Comparison of ENCODE assay signal across 20 mouse cellular contexts in the genomic region with DNA sequence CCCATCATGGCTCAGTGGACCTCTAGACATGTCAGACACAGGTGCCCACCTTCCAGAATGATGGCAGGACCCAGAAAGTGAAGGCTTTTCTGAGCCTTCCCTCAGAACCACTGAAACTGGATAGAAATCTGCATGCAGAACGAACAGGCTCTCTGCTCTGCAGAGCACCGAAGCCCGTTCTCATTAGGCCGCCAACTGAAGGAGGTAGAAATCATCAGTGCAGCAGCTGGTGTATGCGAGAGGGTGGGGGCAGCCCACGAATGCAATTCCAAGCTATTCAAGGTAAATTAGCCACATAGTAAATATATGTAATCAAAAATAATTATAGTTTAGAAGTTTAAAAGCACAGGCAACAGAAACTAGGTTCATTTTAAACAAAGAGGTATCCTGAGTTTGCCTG.
DNase-seq lines count a peak whose midpoint lies in the region; ATAC-seq and TF ChIP-seq lines count a peak whose summit lies in the region.
"Had no signal": no experiment of that assay in that cellular context is flagged by ENCODE, and none has a peak within 500 bp of the region (broad histone marks: within the 10 kb centered on the region; RNA-seq: fewer than 3 reads in every experiment).

No protein-coding gene starts in this region.

- DNase-seq in hindbrain, postnatal 0 days (ENCODE audit: low spot score): peak; percentile 46
- DNase-seq in neural tube, embryonic 10.5 days (ENCODE audit: extremely low spot score, low spot score): no peak
- DNase-seq in forebrain, postnatal 0 days: peak; percentile 31
- no peak for DNase-seq in heart, adult 9 months (ENCODE audit: low spot score in 2 of 2)
- DNase-seq in cerebellum, adult 11-12 months: no peak
- DNase-seq: adrenal gland, postnatal 14 days; embryo, embryonic 11 days; gastrocnemius, postnatal 14 days; heart, adult 2 months; kidney, adult 18-20 months; kidney, postnatal 10 days; liver, embryonic 13.5 days; thymus, adult 18-20 months had no signal

- no peak overlapping the region for H3K4me2 ChIP-seq in hindbrain, postnatal 0 days (ENCODE audit: low read depth, low read length)
- no peak overlapping the region for H3K4me2 ChIP-seq in hindbrain, embryonic 16.5 days (ENCODE audit: low read length)
- H3K4me2 ChIP-seq in neural tube, embryonic 13.5 days: no peak overlapping the region
- no peak overlapping the region for H3K4me2 ChIP-seq in forebrain, postnatal 0 days (ENCODE audit: low read depth)
- H3K4me2 ChIP-seq: embryonic facial prominence, embryonic 15.5 days; hindbrain, embryonic 15.5 days; limb, embryonic 12.5 days; liver, embryonic 13.5 days; lung, embryonic 15.5 days; midbrain, embryonic 13.5 days had no signal

- no peak overlapping the region for H3K9ac ChIP-seq in hindbrain, postnatal 0 days (replicated peaks; ENCODE audit: low read length)
- H3K9ac ChIP-seq in hindbrain, embryonic 16.5 days (ENCODE audit: low read depth, low read length): no peak overlapping the region
- no peak overlapping the region for H3K9ac ChIP-seq in neural tube, embryonic 13.5 days
- no peak overlapping the region for H3K9ac ChIP-seq in forebrain, postnatal 0 days
- H3K9ac ChIP-seq: embryonic facial prominence, embryonic 15.5 days; hindbrain, embryonic 15.5 days; limb, embryonic 12.5 days; liver, embryonic 13.5 days; lung, embryonic 15.5 days; midbrain, embryonic 13.5 days had no signal

- no peaks in the 10 kb centered on the region for H3K27me3 ChIP-seq in hindbrain, postnatal 0 days (ENCODE audit: insufficient read depth, low read length)
- no peaks in the 10 kb centered on the region for H3K27me3 ChIP-seq in hindbrain, embryonic 16.5 days (replicated peaks; ENCODE audit: control insufficient read depth, insufficient read depth, low read length)
- H3K27me3 ChIP-seq in neural tube, embryonic 13.5 days: no peaks in the 10 kb centered on the region; the same call in 1 of the 2 replicates
- H3K27me3 ChIP-seq in forebrain, postnatal 0 days (ENCODE audit: insufficient read depth, low read length): no peaks in the 10 kb centered on the region
- H3K27me3 ChIP-seq: embryonic facial prominence, embryonic 15.5 days; hindbrain, embryonic 15.5 days; limb, embryonic 12.5 days; liver, embryonic 13.5 days; lung, embryonic 15.5 days; midbrain, embryonic 13.5 days had no signal

- no peaks in the 10 kb centered on the region for H3K9me3 ChIP-seq in hindbrain, postnatal 0 days (ENCODE audit: low read length)
- no peaks in the 10 kb centered on the region for H3K9me3 ChIP-seq in hindbrain, embryonic 16.5 days (ENCODE audit: control insufficient read depth, low read length)
- no peaks in the 10 kb centered on the region for H3K9me3 ChIP-seq in neural tube, embryonic 13.5 days
- no peaks in the 10 kb centered on the region for H3K9me3 ChIP-seq in forebrain, postnatal 0 days (ENCODE audit: low read length)
- H3K9me3 ChIP-seq: embryonic facial prominence, embryonic 15.5 days; hindbrain, embryonic 15.5 days; limb, embryonic 12.5 days; liver, embryonic 13.5 days; lung, embryonic 15.5 days; midbrain, embryonic 13.5 days had no signal

- no peak overlapping the region for H3K4me3 ChIP-seq in hindbrain, postnatal 0 days (ENCODE audit: low read length)
- no peak overlapping the region for H3K4me3 ChIP-seq in hindbrain, embryonic 16.5 days (ENCODE audit: low read length)
- no peak overlapping the region for H3K4me3 ChIP-seq in neural tube, embryonic 13.5 days
- no peak overlapping the region for H3K4me3 ChIP-seq in forebrain, postnatal 0 days (ENCODE audit: low read depth, low read length)
- H3K4me3 ChIP-seq: embryonic facial prominence, embryonic 15.5 days; heart, adult 2 months; hindbrain, embryonic 15.5 days; limb, embryonic 12.5 days; liver, embryonic 13.5 days; lung, embryonic 15.5 days; midbrain, embryonic 13.5 days had no signal

- no peak for TF ChIP-seq CTCF in hindbrain, postnatal 0 days (IDR thresholded peaks at IDR 0.05; ENCODE audit: low read depth)
- no peak for TF ChIP-seq CTCF in forebrain, postnatal 0 days (IDR thresholded peaks at IDR 0.05; ENCODE audit: low read depth)

- no peaks in the 10 kb centered on the region; the same call in 1 of the 2 replicates for H3K4me1 ChIP-seq in hindbrain, postnatal 0 days (ENCODE audit: insufficient read depth, low read length)
- H3K4me1 ChIP-seq in hindbrain, embryonic 16.5 days (ENCODE audit: control insufficient read depth, insufficient read depth, low read depth, low read length): peaks cover 6% of the 10 kb centered on the region
- H3K4me1 ChIP-seq in neural tube, embryonic 13.5 days (replicated peaks): peaks cover 31% of the 10 kb centered on the region
- H3K4me1 ChIP-seq in forebrain, postnatal 0 days (ENCODE audit: insufficient read depth): no peaks in the 10 kb centered on the region
- H3K4me1 ChIP-seq: embryonic facial prominence, embryonic 15.5 days; limb, embryonic 12.5 days; liver, embryonic 13.5 days; lung, embryonic 15.5 days had no signal

- no peak for ATAC-seq in hindbrain, postnatal 0 days
- ATAC-seq in hindbrain, embryonic 16.5 days: no peak
- no peak for ATAC-seq in neural tube, embryonic 13.5 days (ENCODE audit: low read depth)
- peak; percentile 73 for ATAC-seq in forebrain, postnatal 0 days
- ATAC-seq: midbrain, embryonic 13.5 days had no signal

- 46% methylated on average over 6 of the region's 6 CpGs for WGBS in hindbrain, postnatal 0 days
- 38% methylated on average over 6 of the region's 6 CpGs for WGBS in hindbrain, embryonic 16.5 days
- WGBS in neural tube, embryonic 13.5 days: 52% methylated on average over 6 of the region's 6 CpGs
- WGBS in forebrain, postnatal 0 days: 40% methylated on average over 6 of the region's 6 CpGs

- no peaks in the 10 kb centered on the region for H3K36me3 ChIP-seq in hindbrain, postnatal 0 days (ENCODE audit: insufficient read depth, low read length)
- no peaks in the 10 kb centered on the region for H3K36me3 ChIP-seq in hindbrain, embryonic 16.5 days (ENCODE audit: control insufficient read depth, insufficient read depth, low read length)
- no peaks in the 10 kb centered on the region for H3K36me3 ChIP-seq in neural tube, embryonic 13.5 days
- H3K36me3 ChIP-seq in forebrain, postnatal 0 days (ENCODE audit: insufficient read depth): no peaks in the 10 kb centered on the region
- H3K36me3 ChIP-seq: embryonic facial prominence, embryonic 15.5 days; hindbrain, embryonic 15.5 days; limb, embryonic 12.5 days; liver, embryonic 13.5 days; lung, embryonic 15.5 days; midbrain, embryonic 13.5 days had no signal

- no peak overlapping the region for H3K27ac ChIP-seq in hindbrain, postnatal 0 days
- no peak overlapping the region; the same call in 1 of the 2 replicates for H3K27ac ChIP-seq in hindbrain, embryonic 16.5 days (ENCODE audit: low read depth, low read length)
- H3K27ac ChIP-seq in neural tube, embryonic 13.5 days (replicated peaks): 0 out of 2 replicates have a peak overlapping the region, but pooled peaks have one; percentile 23
- H3K27ac ChIP-seq in forebrain, postnatal 0 days (ENCODE audit: low read depth, low read length): no peak overlapping the region
- H3K27ac ChIP-seq: embryonic facial prominence, embryonic 15.5 days; heart, adult 2 months; hindbrain, embryonic 15.5 days; limb, embryonic 12.5 days; liver, embryonic 13.5 days; lung, embryonic 15.5 days; midbrain, embryonic 13.5 days had no signal

Comparison
In these comparisons a context has a peak if more than half of its experiments do, and no peak if none do; other contexts are left out.
1. DNase-seq: peak in hindbrain, postnatal 0 days (single experiment) and forebrain, postnatal 0 days (single experiment); none in neural tube, embryonic 10.5 days (single experiment), heart, adult 9 months (0 of 2) and cerebellum, adult 11-12 months (single experiment).